Mouse (Mus musculus) frontal cortex, postnatal 10 days (tissue): Measurements from ENCODE around the gene Psat1.
A peak's percentile ranks its signal among the peaks of the same experiment; 100 is the strongest.

Experiments
- DNase-seq, 2 experiments: peaks; one replicate each; pipeline ENCODE4 v3.0.0; 2022; ENCODE audit warnings: low spot score in 2 of 2, mixed read lengths in 1 of 2

Psat1 gene

DNA sequence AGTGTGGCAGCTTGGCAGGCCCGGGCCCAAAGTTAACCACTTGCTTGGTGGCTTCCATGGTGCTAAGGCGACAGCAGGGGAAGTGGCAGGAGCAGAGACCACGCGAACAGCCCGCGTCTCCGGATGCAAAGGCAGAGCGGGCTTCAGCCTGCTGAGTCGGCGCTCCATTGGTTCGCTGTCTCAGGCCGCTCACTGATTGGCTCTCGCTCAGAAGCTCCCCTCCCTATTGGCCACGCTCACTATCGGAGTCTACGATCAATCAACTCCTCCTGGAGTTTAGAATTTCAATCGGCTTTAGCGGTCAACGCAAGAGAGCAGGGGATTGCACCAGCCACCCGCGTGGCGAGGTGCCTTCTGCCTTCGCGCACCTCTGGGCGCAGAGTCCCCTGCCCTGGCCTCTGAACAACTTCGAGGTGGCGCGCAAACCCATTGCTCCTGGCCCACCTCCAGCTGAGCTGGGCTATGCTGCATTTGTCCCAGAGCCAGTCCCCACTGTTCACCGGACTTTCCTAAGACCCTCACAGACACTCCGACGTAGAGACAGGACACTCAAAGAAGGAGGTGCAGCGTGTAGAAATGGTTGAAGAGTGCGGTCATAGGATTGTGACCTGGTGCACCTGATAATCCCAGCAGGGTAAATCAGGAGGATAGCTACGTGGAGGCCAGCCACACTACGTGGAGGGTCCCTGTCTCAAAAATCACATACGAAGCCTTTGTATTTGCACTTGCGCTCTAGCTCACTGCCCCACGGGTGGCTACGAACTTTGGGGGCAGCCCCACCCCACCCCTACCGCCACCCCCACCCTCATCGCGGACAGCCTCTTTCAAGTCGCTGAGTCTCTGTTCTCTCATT is 22.0 kb downstream of the Psat1 start:
- peak; percentile 83 to 89 for DNase-seq

DNA sequence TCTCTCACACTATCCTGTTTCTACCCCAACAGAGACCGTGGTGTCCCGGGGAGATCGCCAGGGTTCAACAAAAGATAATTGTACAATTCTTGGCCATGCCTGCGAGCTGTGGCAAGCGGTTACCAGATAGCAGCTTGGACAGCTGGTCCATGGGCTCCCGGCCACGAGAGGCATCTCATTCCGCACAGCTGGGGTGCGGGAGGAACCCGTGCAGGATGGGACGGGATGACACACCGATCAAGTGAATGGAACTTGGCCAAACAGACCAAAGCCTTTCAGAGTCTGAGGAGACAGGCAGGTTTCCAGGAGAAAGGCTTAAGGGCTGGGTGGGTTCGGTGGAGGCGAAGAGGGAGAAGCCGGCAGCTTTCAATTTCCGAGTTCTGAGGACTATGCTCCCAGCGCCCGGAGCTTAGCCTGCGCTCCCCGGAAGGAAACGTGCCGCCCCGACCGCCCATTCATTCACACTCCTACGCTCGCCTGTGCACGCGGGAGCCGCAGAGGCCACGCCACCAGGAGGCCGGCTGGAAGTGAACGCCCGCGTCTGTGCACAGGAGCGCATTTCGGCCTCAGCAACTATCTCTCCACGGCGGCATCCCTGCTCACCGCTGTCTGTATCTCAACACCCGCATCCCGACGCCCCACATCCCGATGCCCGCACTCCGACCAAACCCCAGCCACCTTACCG is 22.8 kb downstream of the Psat1 start:
- DNase-seq, result peak; percentile 51 to 64

DNA sequence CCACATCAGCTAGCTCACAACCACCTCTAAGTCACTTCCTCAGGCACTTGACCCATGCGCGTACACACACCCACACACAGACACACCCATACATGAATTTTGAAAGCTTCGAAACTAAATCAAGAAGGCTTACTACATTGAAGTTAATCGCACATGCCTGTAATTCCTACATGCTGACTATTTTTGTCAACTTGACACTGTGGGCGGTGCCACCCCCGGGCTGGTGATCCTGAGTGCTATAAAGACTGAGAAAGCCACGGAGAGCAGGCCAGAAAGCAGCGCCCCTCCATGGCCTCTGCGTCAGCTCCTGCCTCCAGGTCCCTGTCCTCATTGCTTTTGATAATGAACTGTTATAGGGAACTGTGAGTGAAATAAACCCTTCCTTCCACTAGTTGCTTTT is 23.7 kb downstream of the Psat1 start:
- DNase-seq, result peak in 1 of 2 experiments; percentile 10

DNA sequence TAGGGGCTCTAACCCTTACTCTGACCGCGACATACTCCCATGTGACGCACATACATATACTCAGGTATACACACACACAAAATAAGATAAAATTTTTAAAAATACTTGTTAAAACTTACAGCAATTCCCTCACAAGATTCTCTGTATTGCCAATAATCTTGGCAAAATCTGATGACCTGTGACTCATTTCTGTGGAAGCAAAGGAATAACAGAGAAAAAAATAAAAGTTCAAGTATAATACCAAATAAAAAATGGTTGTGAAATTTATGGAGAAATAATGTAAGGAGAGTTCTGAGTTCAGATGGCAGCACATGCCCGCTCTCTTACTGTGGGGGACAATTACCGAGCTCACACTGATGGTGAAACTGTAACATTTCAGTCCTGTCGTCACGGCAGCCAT is 27.8 kb downstream of the Psat1 start:
- no peak for DNase-seq

DNA sequence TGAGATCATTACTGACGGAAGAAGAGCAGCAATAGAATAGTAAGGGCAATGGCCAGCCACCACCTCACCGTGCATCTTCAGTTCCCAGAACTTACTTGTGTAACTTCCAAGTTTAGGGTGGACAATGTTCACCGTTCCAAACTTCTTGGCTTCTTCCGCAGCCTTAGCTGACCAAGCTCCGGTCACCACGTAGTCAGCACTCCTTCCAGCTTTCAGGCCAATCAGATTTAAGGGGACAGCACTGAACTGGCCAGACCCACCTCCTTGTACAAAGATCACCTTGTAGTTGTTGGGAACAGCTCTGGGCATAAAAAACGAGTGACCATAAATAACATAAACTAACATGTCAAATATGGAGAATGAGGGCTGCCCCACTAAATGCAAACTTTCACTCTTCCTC is 29.0 kb downstream of the Psat1 start:
- no peak for DNase-seq

DNA sequence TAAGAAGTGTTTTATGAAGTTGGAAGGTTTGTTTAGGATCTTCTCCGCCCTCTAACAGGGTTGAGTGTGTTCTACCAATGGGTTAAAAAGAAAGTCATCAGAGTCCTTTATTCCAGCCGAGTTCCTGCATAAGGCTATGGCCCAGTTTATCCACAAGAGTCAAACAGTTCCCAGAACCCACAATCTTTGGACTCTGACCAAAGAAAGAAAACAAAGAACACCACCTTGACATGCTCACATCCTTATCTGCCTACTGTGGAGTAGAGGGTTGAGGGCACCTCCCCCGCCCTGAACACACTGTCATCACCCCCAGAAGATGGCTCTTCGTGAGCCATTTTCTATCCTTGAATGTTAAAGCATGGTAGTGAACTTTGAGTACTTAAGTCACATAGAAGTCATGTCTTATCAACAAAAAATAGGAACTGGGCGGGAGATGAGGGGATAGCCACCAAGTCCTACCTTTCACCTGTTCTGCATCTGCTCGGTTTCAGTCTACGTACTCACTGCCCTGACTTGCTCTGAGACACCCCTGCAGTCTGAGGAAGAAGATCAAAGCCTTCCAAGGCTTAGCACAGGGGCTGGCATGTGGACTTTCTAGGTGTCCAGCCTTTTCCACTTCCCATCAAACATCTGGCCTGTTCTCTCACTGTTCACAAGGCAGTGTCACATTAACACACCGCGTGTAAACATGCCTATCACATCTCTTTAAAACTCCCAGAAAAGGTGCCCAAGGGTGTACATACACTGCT is 33.7 kb downstream of the Psat1 start:
- DNase-seq, result no peak

DNA sequence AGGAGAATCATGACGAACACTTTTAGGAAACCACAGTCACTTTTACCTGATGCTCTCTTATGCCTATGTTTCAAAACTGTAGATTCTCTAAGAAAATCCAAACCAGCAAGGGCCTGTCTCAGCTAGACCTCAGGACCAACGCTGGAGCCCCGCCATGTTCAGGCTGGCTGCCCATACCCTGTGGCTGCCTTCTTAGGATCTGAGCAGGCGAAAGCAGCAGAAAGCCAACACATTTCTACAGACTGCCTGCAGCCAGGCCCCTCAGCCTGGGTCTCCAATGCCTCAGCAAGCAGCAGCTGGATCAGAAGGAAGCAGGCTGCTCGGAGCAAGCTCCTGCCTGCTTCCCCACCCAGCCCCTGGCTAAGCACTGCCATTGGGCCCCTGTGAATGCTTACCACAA is 35.7 kb downstream of the Psat1 start:
- no peak for DNase-seq

DNA sequence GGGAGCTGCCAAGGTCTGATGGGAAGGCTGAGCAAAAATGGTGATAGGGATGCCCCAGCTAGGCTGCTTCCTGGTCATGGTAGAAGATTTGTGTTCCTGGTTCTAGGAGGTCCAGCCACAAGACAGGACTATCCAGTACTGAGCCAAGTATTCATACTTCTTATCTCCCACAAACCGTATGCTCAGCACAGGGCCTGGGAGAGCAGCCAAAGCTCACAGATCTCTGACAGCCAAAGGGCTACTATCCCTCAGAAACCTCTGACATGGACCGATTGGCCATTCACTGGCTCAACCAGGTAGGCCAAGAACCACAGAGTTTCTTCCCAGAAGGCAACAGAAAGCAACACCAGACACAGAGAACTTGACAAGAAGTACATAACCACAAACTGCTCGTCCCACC is 36.1 kb downstream of the Psat1 start:
- no peak for DNase-seq

DNA sequence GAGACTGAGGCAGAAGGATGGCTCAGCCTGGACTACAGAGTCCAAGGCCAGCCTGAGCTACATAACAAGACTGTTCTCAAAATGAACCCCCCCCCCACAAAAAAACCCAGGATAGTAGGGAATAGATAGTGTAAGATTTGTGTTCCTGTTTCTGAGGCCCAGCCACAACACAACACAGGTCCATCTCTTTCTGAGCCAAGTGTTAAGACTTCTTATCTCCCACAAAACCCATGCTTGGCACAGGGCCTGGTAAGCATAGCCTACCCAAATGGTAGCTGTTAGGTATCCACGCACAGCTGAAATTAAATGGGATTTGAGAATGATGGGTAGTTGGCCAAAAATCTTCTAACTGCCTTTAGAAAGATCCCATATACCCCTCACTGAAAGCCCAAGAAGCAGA is 36.6 kb downstream of the Psat1 start:
- no peak for DNase-seq

DNA sequence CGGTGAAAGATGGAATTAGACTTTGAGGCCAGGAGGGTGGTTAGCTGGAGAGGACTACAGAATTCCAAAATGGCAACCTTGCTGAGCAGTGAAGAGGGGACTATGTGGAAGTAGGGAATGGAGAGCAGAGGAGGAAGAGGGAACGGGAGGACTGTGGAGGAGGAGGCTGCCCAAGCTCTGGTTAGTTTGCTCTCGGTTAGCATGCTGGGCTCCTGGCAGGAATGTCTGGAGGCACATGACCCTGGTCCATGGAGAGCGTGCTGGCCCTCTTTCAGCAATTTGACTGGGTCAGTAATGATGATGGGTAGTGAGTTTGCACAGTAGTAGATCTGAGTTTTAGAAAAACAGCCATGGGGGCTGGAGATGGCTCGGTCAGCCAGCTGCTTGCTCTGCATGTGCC is 39.1 kb downstream of the Psat1 start:
- no peak for DNase-seq

DNA sequence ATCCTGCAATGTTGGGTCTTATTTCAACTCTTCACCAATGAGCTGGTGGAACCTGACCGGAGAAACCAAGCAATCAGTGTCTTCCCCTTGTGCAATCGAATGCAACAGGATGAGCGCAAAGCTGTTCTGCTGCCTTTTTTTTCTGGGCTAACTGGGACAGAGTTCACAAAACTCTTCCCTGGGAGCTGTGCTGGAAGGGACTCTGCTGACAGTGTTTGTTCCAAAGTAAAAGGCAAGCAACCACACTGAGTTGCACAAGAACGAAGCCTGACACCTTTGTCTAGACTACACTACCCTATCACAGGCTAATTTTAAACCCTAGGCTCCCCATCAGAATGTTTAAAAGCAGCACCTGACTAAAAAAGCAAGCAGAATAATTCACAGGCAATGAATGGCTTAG is 42.4 kb downstream of the Psat1 start:
- DNase-seq, result no peak

DNA sequence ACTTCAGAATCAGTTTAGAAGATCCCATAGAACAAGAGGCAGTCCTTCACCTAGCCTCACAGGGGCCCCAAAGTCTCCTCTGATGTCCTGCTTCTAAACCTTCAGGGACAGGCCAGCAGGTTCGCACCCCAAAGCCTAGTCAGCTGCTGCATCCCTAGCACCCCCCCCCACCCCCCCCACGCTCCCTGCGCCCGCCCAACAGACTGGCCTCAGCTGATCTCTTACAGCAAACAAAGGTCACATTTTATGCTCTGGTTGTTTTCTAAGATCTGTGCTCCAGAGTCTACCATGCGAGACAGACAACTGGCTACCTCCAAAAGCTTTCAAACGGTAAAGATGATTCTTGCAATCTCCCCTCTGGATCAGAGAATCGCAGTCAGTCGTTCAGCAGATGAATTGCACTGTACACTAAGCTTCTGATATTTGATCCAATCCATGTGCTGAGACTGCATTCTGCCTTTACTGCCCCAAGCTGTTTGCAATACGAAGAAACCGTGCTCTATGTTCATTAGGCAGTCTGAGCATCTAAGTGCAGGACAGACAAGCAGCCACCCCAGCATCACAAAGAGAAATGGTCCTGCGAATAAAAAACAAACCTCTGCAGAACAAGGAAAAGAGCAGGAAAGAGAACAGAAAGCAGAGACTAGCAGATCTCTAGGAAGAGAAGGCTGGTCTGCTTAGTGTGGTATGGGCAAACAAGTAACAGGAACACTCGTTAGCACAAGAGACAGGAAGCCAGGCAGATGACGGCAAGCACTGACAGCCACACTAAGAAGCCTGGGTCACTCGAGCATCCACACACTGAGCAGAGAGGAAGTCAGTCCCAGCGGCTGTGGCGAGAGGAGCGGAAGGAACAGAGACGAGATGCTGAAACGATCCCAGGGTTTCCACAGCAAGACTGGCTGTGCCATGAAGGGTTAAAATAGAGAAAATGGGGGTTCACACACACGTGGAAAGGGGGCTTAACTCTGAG is 43.3 kb downstream of the Psat1 start:
- no peak for DNase-seq

DNA sequence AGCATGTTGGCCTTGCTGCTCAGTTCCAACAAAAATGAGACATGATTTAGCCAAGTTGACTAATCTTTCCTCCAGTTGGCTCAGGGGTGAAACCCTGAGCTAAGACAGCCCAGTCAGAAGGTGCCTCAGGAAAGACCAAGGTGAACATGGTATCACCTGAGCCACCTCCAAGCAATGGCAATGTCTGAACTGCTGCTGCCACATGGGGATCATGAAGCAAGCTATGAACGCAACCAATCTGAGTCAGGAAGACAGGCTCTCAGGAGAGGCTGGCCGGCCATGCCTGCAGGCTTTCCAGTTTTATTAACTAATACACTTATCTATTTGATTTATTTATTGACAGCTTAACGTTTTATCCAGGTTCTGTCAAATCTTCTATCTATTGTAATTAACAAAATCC is 51.5 kb downstream of the Psat1 start:
- DNase-seq, result no peak

DNA sequence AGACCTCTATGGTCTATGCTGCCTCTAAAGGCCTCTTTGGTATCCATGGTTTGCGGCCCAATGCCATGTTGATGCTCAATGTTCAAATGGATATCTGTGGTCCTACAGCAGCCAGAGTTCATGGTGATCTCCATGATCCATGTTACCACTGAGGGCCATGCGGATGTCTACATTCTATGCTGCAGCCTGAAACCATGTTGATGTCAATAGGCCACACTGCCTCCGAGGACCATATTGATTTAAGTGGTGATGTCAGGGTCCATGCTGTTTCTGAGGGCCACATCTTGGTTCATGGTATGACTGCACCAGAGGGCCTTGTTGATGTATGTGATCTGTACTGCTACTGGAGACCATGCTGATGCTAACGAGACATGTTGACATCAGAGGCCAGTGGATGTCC is 55.0 kb downstream of the Psat1 start:
- DNase-seq, result no peak

DNA sequence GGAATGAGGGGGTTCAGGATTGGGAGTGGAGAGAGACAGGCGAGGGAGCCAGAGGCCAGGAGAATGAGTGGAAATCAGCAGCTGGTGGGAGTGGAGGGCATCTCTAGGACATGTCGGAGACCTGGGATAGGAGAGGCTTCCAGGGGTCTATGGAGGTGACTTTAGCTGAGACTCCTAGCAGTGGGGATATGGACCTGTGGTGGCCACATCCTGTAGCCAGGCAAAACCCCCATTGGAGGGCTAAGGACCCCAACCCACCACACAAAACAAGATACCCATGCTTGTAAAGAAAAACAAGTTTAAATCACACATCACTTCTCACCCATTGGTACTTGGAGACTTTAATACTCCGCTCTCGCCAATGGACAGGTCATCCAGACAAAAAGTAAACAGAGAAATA is 58.7 kb downstream of the Psat1 start:
- no peak for DNase-seq

DNA sequence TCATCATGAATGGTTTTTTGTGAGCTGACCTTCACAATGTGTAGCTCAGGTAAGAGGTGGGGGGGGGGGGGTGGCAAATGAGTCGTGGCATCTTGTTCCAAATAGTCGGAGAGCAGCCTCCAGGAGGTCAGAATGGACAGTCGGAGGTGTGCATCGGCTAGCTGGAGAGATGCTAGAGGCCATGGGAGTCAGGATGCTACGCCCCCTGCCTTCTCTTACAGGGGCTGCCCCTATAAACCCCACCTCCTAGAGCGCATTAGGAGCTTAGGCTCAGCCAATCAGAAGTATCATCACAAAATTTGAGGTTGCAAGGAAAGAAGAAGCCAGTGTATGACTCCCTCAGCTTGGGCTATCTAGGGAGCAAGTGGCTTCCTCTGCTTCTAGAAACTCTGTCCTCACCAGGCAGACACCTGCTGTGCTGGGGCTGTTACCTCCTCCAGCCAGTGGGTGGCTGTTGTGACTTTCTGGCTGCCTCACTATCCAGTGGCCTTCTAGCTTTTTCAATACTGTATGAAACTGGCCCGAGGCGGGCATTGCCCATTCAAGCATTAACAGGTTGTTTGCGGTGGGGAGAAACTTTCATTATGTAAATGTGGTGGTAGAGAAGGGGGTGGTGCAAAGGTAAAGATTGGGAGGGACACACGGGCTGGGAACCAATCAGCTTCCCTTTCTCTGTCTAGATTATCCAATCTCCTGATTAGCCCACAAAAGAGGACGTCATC is 64.3 kb downstream of the Psat1 start:
- no peak for DNase-seq

DNA sequence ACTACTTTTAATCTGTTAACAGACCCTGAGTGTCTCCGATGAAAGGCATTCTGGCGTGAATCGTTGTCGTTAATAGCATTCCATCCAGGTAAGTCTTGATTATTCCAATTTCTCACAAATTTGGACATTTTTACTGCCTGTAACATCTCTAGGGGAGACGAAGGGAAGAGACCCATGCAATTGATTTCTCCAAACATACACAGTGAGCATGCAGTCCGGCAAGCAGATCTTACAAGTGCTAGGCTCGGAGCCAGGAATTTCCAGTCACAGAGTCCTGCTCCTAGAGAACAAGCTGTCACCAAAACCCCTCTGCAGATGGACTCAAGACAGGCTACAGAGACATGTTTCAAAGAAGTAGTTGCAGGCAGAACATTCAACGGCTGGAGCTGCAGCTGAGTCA is 66.4 kb downstream of the Psat1 start:
- no peak for DNase-seq

DNA sequence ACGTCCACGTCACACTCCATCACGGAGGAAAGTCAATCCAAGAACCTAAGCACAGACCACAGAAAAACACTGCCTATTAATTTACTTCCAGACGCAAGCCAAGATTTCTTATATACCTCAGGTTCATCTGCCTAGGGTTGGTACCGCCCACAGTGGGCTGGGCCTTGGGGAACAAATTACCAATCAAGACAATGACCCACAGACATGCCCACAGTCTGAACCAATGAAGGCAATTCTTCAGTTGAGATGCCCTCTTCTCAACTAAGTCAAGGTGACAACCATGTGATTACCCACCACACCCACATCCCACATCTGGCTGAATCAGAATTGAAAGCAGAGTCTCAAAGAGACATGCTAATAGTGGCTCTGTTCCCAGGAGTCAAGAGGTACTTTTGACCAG is 67.9 kb downstream of the Psat1 start:
- DNase-seq, result no peak

DNA sequence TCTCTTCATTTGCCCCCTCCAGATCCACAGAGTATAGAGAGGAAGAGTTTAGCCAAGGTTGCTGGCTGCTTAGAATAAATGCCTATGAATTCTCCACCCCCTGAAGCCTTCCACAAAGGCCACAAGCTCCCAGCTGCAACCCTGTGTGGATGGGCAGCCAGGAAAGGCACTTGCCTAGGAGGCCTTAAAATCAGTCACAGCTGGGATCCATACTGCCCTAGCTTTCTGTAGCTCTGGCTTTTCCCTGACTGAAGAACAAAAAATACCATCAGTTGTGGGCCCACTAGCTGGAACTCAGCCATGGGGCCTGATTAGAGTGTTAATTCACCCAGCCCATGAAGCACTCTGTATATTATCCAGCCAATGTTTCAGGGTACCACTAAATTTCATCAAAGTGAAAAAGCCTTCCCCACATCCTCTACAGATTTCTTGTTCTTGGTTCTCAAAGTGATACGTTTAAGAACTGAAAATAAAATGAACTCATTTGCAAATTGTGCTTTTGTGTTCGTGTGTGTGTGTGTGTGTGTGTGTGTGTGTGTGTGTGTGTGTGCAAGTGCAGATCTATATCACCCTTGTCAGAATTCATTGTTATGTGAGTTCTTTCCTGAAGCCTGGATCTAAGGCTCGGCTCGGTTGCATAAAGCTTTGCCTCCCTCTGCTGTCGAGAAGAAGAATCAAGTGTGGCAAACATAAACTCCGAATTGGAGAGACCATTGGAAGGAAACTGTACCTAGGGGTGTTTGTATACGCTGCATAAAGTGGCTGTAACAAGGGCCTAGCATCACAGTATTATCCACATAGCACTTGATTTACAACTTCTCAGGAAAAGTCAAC is 78.1 kb downstream of the Psat1 start:
- DNase-seq, result peak in 1 of 2 experiments; percentile 32

DNA sequence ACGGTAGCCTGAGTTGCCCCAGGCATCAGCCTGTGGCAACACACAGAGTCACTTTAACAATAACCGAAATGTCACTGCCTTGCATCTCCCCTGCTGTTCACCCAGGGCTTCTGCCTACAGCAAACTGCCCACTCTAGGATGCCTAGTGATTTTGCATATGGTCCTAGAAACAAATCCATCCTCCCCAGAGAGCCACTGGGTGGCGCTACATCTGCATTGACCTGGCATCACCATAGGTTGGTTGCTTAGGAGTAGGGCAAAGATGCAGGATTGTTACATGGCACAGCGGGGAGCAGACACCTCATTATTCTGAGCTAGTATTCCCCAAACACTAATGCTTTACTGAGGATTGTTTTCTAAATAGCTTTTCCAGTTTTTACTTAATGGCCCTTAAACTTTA is 80.3 kb downstream of the Psat1 start:
- no peak for DNase-seq
